Mouse (Mus musculus) T-helper 2 cell (primary cell): ENCODE results near the gene Pan2.
"Not testable (repeated sequence)": the region's sequence is repeated elsewhere in the genome, so short reads cannot be mapped to it uniquely, and the experiment has no call there.

Source experiments
- in situ Hi-C: fragments of 300-600 bp; cut with MboI, MseI; formaldehyde crosslinking; loops from one replicate; pipeline ENCODE4 v1.15.1; 2025; ENCODE audit warnings: high pct_unique_total_duplicates

The Pan2 gene

DNA sequence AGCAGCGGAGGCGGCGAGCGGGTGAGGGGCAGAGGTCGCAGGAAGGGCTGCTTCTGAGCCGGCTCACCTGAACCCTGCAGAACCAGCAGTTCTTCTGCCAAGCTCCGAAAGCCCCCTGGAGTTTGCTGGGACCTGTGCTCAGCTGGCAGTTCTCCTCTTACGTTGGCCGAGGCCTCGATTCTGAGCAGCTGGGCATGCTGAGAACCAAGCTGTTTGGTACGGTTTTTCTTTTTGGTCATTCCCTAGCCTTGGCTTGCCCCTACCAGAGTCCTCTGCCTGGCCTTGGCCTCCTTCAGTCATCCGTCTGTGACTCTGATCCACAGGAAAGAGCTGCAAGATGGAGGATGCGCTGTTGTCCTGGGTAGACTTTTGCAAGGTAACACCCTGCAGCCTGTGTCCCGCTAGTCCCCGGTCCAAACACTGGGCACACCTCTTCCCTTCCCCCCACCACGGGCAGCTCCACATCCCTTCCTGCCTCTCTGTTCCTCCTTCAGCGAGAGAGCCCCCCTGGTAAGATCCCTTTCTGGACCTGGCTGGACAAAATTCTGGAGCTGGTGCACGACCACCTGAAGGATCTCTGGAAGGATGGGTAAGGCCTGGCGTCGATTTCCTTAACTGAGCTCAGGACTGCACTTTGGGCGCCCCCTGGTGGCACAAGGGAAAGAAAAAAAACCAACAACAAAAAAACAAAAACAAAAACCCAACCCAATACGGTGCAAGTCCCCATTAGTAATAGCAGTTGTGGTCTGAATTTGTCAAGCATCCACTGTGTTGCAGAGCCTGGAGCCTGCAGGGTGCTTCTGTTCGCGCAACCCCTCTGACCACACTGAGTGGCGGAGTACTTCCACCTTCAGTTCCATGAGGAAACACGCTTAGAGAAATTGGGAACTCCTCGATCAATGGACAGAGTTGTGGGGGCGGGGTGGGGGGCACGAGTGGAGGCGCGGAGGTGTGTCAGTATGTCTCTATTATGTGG is 19.2 kb upstream of the Pan2 start:
- in situ Hi-C loops, result no loop called here

DNA sequence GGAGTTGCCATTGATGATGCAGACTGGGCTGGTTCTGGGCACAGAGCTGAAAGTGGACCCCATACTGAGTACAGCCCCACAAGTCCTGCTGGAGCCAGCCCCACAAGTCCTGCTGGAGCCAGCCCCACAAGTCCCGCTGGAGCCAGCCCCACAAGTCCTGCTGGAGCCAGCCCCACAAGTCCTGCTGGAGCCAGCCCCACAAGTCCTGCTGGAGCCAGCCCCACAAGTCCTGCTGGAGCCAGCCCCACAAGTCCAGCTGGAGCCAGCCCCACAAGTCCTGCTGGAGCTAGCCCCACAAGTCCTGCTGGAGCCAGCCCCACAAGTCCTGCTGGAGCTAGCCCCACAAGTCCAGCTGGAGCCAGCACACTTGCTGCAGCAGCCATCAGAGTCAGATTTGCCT is 12.5 kb upstream of the Pan2 start:
- in situ Hi-C loops, result not testable (repeated sequence)

- in situ Hi-C loops, result no loop called here
These were observed 6.6 kb upstream of the Pan2 start for GRCm38 (mm10) chr10:128296370-128297090.

DNA sequence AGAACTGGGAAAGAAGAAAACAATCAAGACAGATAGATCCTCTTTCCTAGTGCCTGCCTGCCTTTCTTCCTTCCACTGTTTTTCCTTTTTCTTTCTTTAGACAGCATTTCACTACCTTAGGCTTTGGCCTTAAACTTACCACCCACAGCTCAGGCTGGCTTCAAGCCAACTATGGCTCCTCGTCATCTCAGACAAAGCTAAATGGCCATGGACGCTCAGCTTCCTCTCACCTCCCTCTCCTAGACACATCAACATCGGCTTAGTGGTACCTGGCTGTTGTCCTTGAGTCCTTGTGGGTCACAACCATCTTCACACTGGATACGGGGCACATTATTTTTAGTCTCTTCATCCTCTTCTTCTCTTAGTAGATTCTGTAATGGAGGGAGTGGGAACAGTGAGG is 5.9 kb upstream of the Pan2 start:
- in situ Hi-C loops, result no loop called here

DNA sequence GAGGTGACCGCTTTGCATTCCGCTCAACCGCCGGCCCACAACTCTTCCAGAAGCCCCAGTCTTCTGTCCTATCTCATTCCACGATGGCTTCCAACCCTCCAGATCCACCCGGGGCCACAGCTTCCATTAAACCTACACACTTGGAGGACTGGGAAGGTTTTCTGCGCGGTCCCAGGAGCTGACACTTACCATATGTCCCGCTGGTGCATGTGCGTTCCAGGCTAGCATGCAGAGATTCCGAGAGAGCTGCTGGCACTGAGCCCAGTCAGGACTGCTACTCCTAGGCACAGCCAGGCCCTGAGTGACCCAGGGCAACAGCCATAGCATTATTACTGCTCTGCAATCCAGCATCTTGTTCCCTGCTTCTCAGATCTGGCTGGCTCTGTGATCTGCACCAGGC is 5.5 kb upstream of the Pan2 start:
- in situ Hi-C loops, result no loop called here

DNA sequence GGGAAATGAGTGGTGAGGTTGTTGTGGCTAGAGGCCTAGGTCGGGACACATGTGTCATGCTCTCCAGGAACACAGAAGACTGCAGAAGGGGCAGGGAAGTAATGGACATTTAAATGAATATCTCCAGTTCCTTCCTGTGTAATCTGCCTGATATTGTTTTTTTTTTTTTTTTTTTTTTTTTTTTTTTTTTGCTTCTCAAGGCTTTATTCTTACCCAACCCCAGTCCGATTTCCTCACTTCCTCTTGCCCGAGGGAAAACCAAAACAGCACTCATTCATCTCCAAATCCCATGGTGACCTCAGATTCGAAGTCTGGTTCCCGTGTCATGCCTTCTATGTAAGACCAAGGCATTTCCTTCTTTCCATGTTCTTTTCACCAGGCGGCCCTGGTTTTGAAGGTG is 4.9 kb upstream of the Pan2 start:
- in situ Hi-C loops, result no loop called here

DNA sequence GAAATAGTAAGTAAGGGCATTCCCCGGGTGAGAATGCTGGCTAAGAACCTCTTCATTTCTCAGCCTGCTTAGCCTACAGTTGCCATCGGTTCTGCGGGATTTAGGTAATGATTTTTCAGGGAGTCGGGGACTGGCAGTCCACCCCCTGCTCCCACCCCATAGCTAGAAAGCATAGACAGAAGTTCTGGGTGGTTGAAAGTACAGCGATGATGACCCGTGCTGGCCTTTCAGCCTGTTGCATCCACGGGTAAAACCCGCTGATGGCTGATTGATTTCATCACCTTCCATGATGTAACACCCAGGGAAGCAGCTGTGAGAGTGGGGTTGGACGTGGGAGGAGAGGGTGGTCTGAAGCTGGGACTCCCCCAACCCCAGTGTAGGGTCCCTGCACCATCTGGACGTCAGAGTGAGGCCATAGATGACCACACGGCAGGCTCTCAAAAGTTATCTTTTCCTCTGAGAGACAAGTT is 4.4 kb upstream of the Pan2 start, which contains the start of gene Il23a:
Gene Il23a (minus strand): TSS at position 51 of the 470 bp plus-strand sequence.
- in situ Hi-C loops, result no loop called here

- in situ Hi-C loops, result no loop called here
These were observed 778 bp upstream of the Pan2 start for GRCm38 (mm10) chr10:128302357-128302756.

DNA sequence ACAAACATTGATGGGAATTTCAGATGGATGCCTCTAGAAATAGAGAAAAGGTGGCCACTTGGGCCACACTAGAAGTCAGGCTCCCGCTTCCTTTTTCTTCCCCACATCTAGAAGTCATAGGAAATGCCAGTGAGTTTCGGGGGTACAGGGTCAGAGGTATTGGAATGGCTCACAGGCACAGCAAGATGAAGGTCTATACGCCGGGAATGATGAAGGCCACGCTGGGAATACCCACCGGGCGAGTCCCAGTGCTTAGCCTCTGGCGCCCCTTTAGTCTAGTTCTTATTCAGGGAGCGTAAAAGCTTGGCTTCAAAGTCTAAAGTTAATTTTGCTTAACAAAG is 380 bp upstream of the Pan2 start:
- in situ Hi-C loops, result no loop called here

DNA sequence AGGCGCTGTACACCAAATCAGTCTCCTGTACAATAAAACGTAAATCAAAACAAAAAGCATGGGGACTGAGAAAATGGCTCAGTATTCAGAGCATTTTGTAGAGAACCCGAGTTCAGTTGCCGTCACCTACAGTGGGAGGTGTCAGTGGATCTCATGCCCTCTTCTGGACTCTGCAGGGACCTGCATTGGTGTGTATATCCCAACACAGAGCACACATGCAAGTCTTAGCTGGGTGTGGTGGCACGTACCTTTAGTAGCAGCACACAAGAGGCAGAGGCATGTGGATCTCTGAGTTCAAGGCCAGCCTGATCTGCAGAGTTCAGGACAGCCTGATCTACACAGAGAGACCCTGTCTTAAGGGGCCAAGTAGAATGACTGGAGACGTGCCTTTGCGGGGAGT is 6.5 kb downstream of the Pan2 start:
- in situ Hi-C loops, result no loop called here

- in situ Hi-C loops, result no loop called here
These were observed 7.0 kb downstream of the Pan2 start for GRCm38 (mm10) chr10:128310177-128310576.

DNA sequence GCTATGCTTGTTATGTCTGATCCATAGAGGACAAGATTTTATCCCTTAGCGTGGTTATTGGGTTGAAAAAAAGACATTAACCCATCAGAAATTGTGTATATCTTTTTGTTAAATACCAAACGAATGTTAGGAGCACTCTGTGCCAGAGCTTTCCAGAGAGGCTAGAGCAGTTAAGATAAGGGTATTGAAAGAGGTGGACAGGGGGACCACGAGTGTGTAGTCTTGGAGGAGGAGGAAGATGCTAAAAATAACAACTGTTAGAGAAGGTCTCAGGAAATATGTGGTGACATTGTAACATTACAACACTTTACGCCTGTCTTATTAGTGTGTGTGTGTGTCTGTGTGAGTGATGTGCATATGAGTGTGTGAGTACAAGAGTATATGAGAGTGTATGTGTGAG is 7.8 kb downstream of the Pan2 start:
- in situ Hi-C loops, result no loop called here

GRCm38 (mm10) chr10:128315578-128315977 is 12.4 kb downstream of the Pan2 start:
- in situ Hi-C loops, result no loop called here

DNA sequence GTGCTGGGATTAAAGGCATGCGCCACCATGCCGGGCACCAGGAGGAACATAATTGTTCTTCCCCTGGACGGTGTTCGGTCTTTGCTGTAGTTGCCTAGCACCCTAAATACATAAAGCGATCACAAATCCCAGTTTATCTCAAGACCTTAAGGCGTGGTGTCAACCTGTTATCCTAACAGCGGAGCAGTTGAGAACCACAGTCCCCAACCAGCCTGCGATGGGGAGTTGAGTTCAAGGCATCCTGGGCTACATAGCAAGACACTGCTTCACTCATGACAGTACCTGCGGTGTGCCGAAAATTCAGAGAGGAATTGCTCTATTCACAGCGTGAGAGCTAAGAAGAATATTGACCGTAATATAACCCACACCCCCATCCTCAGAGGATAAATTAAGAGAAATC is 18.5 kb downstream of the Pan2 start:
- in situ Hi-C loops, result no loop called here

DNA sequence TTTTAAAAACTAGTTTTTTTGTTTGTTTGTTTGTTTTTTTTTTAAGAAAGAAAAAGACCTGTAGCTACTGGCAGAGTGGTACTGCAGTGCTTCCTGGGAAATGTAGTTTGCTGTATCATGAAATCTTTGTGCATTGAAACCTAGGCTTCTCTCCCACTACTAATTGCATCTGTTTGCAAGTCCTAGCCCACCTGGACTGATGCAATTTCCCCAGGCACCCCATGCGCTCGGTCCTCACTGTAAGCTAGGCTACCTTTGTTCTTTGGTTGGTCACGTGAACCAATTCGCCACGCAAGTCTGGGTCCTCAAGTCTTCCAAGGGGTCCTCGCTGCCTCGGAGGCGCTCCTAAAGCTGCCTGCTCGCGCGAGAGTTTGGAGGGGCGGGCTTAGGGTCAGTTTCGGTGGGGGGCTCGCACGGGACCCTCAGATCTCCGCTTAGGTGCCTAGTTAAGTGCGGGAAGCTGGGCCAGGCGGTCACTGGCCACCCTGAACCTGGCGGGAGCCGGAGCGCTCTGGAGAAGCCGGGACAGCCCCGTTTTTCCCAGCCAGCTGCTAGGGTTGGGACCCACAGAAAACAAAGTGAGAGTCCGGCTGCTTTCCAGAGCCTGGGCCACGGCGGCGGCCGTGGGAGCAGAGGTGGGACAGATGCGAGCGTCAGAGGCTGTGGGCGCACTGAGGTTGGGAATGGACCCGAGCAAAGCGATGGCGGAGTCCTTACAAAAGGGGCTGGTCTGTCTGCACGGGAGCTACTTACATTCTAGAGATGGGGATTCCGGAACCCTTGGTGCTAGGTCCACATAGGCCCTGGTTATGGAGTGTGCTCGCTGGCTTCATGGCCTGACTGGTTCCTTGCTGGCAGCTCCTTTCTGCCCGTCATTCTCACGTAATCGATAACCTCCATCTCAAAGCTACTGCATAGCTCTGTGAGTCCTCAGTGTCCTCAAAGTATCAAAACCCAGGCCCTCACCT is 19.3 kb downstream of the Pan2 start, which contains the start of gene Cnpy2:
Gene Cnpy2 (plus strand): TSS at position 319 of the 968 bp plus-strand sequence.
- in situ Hi-C loops, result no loop called here

DNA sequence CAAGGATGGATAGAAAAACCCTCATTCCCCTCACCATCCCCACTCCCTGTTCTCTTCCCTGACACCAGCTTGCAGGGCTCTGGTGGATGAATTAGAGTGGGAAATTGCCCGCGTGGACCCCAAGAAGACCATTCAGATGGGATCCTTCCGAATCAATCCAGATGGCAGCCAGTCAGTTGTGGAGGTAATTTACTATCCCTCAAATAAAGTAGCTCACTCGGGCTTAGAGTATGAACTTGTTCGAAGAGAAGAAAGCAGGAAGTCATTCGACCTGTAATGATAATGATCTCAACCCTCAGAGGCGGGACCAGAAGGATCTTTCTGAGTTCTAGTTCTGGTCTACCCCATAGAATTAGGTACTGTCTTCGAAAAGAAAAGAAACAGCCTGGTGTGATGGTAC is 20.4 kb downstream of the Pan2 start:
- in situ Hi-C loops, result no loop called here

DNA sequence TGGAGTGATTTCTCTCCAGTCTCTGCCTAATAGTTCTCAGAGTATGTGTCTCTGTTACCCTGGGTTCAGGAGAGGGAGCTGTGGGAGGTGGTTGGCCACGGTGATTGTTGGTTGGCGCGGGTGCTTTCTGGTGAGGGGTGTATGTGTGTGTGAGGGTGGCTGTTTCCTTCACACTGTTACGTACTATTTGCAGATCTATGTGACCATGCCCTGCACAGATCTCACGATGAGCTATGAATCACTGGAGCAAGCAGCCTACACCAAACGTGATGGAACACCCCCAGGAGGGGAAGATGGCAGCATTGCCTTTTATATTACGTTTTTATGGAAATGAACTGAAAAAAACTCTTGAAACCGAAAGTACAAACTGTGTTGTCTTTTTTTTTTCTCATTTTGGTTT is 23.7 kb downstream of the Pan2 start:
- in situ Hi-C loops, result no loop called here

GRCm38 (mm10) chr10:128327610-128328009 is 24.5 kb downstream of the Pan2 start:
- in situ Hi-C loops, result no loop called here

- in situ Hi-C loops, result not testable (repeated sequence)
These were observed 29.5 kb downstream of the Pan2 start for GRCm38 (mm10) chr10:128332358-128333249.

GRCm38 (mm10) chr10:128335582-128335981 is 32.4 kb downstream of the Pan2 start:
- in situ Hi-C loops, result no loop called here
